Mouse (Mus musculus) MEL-GATA-1-ER (cell line): ENCODE measurements around the gene Ccdc78.
"Not testable (repeated sequence)": the region's sequence is repeated elsewhere in the genome, so short reads cannot be mapped to it uniquely, and the experiment has no call there.

ENCODE experiments used
- DNase-seq: peaks from one replicate; pipeline ENCODE4 v3.0.0-alpha.2; 2012; ENCODE audit warnings: low read depth; ENCODE audit errors: extremely low read depth

Gene Ccdc78

DNA sequence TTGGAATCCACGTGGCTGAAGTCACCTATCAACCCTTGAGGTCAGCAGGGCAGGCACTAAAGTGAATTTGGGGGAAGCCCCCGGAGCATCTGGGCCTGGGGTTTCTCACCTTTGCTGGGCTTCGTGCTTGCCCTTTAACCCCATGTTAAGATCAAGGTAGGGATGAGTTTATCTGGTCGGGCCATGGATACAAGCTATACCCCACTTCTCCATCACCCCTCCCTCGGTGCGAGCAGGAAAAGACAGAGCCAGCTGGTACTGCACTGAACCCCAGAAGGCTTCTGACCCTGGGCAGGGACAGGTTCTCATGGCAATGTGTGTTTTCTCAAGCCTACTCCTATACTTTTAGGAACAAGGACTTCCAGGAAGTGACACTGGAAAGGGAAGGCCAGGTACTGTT lies 5.0 kb upstream of the Ccdc78 start:
- no peak for DNase-seq

DNA sequence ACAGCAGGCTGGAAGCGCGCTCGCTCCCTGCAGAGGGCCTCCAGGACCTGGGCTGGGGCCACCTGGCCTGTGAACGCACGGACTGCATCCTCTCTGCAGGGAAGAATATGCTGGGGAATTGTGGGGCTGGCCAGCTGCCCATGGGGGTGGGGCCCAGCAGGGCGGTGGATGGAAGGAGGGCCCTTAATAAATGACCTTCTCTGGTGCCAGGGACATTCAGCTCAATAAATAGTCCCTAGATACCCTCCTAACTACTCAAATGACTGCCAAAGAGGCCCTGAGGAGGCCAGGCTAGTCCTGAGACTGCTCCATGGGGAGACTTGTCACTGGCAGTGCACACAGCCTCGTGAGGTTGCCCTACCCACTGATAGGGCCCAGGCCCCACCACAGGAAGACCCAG lies 3.3 kb upstream of the Ccdc78 start:
- DNase-seq = no peak

- no peak for DNase-seq
Observed at GRCm38 (mm10) chr17:25783861-25784574, 2.4 kb upstream of the Ccdc78 start.

DNA sequence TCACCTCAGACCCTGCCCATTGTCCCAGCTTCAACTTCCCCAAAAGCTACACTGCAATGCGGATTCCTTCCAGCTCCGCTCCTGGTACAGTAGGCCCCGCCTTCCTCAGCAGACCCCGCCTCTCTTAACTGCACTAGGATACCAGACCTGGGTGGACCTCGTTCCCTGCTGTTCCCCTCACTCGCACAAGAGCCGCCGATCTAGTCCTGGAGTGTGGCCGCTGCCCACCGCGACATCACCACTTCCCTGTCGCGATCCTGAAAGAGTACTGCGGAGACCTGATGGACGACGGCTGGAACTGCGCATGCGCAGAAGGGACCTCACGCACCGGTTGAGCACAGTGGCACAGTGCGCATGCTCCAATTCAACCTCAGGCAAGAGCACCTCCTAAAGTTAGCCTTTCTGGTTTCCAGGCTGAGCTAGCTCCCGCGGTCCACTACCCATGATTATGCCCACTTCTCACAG lies 1.1 kb upstream of the Ccdc78 start, which contains the start of gene Haghl:
Gene Haghl, minus strand, starts transcription at position 393 of the 465 bp plus-strand sequence.
- peak; percentile 89 for DNase-seq

- no peak for DNase-seq
Observed at GRCm38 (mm10) chr17:25786781-25787504, 563 bp downstream of the Ccdc78 start.

DNA sequence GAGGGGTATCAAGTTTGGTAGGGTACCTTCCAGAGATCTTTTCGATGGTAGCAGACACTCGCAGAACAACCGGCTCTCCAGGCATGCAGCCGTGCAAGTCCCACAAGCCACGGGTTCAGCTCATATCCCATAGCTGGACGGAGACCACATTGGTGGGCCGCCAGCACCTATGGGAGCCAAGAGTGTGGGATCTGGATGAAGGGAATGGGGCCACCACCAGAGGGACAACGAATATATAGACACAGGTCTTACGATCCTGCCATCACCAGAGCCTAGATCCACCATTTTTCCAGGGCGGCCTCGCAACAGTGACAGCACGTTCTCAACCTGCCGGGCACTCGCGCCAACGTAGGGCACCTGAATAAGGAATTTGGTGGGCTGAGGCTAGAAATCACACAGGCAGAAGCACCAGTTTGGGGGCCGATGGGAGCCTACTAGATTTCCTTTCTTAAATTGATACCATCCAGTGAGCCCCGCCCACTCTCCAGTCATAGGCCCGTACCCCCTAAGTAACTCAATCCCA lies 5.0 kb downstream of the Ccdc78 start:
- no peak for DNase-seq

DNA sequence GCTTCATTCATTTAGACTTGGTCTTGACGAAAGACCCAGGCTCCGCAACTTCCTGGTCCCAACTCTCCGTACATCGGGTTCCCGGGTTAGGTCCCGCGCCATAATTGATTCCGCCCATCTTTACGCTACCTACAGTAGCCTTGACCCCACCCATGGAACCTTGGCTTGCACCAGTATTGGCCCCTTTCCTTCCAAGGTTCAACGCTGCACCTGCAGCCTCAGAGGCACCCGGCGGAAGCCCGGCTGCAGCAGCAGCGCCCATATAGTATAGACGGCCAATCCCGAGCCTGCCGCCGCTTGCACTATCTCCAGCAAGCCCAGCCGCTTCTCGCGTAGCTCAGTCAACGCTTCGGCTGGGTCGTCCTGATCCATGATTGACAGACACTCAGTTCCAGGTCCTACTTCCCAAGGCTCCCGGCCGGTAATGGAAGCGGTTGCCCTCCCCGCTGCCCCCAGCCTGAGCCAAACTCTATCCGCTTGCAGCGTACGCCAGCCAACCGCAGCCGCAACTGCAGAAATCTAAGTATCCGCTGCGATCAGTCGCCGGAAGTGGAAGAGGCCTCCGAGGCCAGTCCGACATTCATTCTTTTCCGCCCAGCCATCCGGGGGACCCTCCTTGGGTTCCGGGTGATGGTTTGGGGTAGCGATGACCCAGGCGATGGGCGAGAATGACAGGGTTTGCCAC lies 5.6 kb downstream of the Ccdc78 start:
- DNase-seq = peak; percentile 76

GRCm38 (mm10) chr17:25792615-25793014 lies 6.2 kb downstream of the Ccdc78 start, which contains the start of gene Fam173a:
Fam173a (minus strand) TSS chr17:25792901.
- peak; percentile 82 for DNase-seq

GRCm38 (mm10) chr17:25794197-25794596 lies 7.8 kb downstream of the Ccdc78 start:
- DNase-seq = no peak

DNA sequence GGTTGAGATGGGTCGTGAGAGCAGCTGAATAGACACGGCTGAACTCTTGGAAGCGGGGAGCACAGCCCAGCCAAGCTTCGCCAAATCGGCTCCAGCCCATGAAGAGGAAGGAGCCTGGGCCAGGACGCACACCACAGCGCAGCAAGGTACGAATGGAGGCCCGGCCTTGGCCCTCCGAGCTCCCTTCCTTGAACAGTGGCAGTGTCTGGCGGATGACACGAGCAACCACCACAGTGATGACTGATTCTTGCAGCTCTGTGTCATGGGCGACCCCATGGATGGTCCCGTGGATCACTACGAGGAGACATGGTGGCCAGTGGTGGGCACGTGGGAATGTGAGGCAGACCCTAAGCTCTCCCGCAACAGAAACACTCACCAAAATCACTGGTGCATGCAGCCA lies 8.6 kb downstream of the Ccdc78 start:
- no peak for DNase-seq

GRCm38 (mm10) chr17:25795609-25796092 lies 9.3 kb downstream of the Ccdc78 start, which contains the start of gene AC134908.4:
AC134908.4 (minus strand) TSS chr17:25795659.
- DNase-seq = no peak

DNA sequence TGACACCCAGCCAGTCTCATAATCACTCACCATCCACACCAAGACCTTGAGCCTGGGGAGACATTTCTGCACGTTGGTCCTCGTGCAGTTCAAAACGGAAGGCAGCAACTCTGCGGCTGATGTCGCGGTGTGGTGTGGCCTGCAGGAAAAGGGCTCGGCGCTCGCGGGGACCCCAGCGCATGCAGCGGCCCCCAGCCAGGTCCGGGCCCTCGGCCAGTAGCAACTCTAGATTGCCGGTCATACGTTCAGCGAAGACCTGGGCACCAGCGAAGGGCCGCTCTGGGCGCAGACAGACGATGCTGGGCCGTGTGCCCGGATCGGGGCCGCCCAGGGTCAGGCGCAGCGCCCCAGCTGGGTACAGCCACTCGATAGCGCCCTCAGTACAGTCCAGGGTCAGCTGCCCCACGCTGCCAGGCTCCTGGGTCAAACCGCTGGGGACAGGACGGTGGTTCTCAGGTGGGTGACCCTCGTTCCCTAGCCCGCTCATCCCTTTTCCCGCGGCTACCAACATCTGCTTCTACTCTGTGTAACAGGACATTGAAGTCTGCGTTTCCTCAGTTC lies 9.9 kb downstream of the Ccdc78 start:
- no peak for DNase-seq

- DNase-seq = peak; percentile 81
Observed at GRCm38 (mm10) chr17:25796951-25797369, 10.6 kb downstream of the Ccdc78 start, which contains the start of gene Metrn. Metrn (minus strand) TSS chr17:25797136.

- DNase-seq = peak; percentile 59
Observed at GRCm38 (mm10) chr17:25801029-25801428, 14.6 kb downstream of the Ccdc78 start.

- DNase-seq = no peak
Observed at GRCm38 (mm10) chr17:25802825-25803517, 16.6 kb downstream of the Ccdc78 start.

DNA sequence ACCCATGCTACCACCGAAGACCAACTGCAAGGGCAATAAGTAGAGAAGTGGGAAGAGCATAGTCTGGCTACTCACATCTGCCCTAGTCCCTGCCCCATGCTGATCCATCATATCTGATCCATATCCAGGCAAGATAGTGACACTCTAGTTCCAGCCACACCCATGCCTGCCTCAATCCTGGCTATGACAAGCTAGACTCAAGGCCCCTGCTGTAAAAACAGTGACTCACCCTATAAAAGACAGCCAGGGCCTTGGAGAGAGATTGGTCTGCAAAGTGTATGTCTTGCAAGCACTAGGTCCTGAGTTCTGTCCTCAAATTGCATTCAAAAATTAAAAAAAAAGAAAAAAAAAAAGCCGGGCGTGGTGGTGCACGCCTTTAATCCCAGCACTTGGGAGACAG lies 20.1 kb downstream of the Ccdc78 start:
- DNase-seq = no peak

GRCm38 (mm10) chr17:25807452-25807851 lies 21.1 kb downstream of the Ccdc78 start:
- not testable (repeated sequence) for DNase-seq

DNA sequence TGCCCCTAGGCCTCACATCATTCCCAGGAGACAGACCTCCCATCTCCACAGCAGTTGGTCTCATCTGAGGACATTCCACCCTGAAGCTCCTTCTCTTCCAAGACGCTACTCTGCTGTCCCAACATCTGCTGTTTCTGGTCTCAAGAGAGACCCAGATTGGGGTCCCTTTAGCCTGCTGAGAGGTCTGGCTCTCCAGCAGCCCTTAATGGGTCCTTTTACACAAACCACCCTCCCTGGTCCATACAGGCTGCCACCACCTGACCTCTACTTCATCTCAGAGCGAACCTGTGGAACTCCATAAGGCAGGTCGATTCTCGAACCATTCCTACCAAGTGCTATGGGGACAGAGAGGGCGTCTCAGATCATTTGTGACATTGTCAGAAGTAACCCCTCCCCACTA lies 21.6 kb downstream of the Ccdc78 start:
- no peak for DNase-seq

GRCm38 (mm10) chr17:25808789-25809605 lies 22.6 kb downstream of the Ccdc78 start, which contains the start of gene Fbxl16:
Fbxl16 (plus strand) TSS chr17:25809085.
- DNase-seq = no peak
